Mouse (Mus musculus) limb, embryonic 12.5 days (tissue): ENCODE data around the gene Itln1. TPM values are rescaled to one million over a fixed set of nuclear protein-coding genes. Genes with fewer than 3 reads are reported as not detected.

Experiments
- ATAC-seq: fragments of 200-750 bp; cut with Nextera tagmentation; 2 replicates; pipeline ENCODE4 v1.8.0; 2017; ENCODE audit warnings: low read depth, moderate TSS enrichment; ENCODE audit not compliant: insufficient number of reproducible peaks, insufficient read depth, low FRiP score, low TSS enrichment
- H3K27ac ChIP-seq: fragments of 300-500 bp; sonication (generic); 2 replicates; pipeline ENCODE4 v1.5.1; 2016; ENCODE audit warnings: mild to moderate bottlenecking, moderate library complexity
- H3K27me3 ChIP-seq: fragments of 300-500 bp; sonication (generic); 2 replicates; pipeline ENCODE4 v1.6.1; 2016; ENCODE audit warnings: mild to moderate bottlenecking, moderate library complexity
- H3K36me3 ChIP-seq: fragments of 300-500 bp; sonication (generic); 2 replicates; pipeline ENCODE4 v1.6.1; 2016; ENCODE audit warnings: mild to moderate bottlenecking, moderate library complexity
- H3K4me1 ChIP-seq: fragments of 300-500 bp; sonication (generic); replicated peaks from 2 replicates; pipeline ENCODE4 v1.6.1; 2016
- H3K4me2 ChIP-seq: fragments of 300-500 bp; sonication (generic); 2 replicates; pipeline ENCODE4 v1.6.1; 2016; ENCODE audit warnings: mild to moderate bottlenecking, moderate library complexity
- H3K4me3 ChIP-seq: fragments of 300-500 bp; sonication (generic); replicated peaks from 2 replicates; pipeline ENCODE4 v1.5.1; 2016; ENCODE audit warnings: mild to moderate bottlenecking
- H3K9ac ChIP-seq: fragments of 300-500 bp; sonication (generic); replicated peaks from 2 replicates; pipeline ENCODE4 v1.6.1; 2016; ENCODE audit warnings: mild to moderate bottlenecking, moderate library complexity
- H3K9me3 ChIP-seq: fragments of 300-500 bp; sonication (generic); 2 replicates; pipeline ENCODE4 v1.6.1; 2016; ENCODE audit warnings: mild to moderate bottlenecking, moderate library complexity
- WGBS: fragments of 180-500 bp; shearing (Covaris S2); methylation state at CpG from one replicate; pipeline ENCODE4 v1.1.7; 2016; 5-methylcytosine and 5-hydroxymethylcytosine counted together
- polyA plus RNA-seq: library from polyadenylated mRNA; unstranded; fragments of >200 nt; fragmentation: Nextera tagmentation; extraction: Ambion mirVana; gene quantifications from 2 replicates; pipeline ENCODE4 v1.2.1, GENCODE M21; 2016

Gene Itln1
- not detected in 2 replicates for polyA plus RNA-seq

GRCm38 (mm10) chr1:171535194-171535593 lies at the start of gene Itln1:
Gene Itln1 (minus strand): TSS chr1:171535294.
- Histone ChIP-seq H3K4me2 (no peak within 1 kb of the TSS), H3K27ac (no peak within 1 kb of the TSS), H3K9ac (no peak within 1 kb of the TSS), H3K9me3 (0 out of 2 replicates have a peak, but pooled peaks cover 16% of the 10 kb centered on the region), H3K36me3 (no peaks in the 10 kb centered on the region), H3K27me3 (no peaks in the 10 kb centered on the region), H3K4me1 (no peaks in the 10 kb centered on the region), H3K4me3 (no peak within 1 kb of the TSS)
- 90% methylated on average over 1 of the region's 1 CpGs for WGBS
- ATAC-seq: no peak

- H3K9me3 ChIP-seq: no peaks in the 10 kb centered on the region
- no peaks in the 10 kb centered on the region for H3K36me3 ChIP-seq
- H3K27me3 ChIP-seq: no peaks in the 10 kb centered on the region
- no peak overlapping the region for H3K9ac ChIP-seq
- no peaks in the 10 kb centered on the region for H3K4me1 ChIP-seq
- 86% methylated on average over 2 of the region's 2 CpGs for WGBS
- H3K27ac ChIP-seq: no peak overlapping the region
- no peak overlapping the region for H3K4me3 ChIP-seq
- ATAC-seq: no peak
- no peak overlapping the region for H3K4me2 ChIP-seq
These were observed 49.5 kb upstream of the Itln1 start for GRCm38 (mm10) chr1:171584584-171584983.

- Histone ChIP-seq H3K36me3 (no peaks in the 10 kb centered on the region), H3K4me2 (no peak overlapping the region), H3K4me1 (no peaks in the 10 kb centered on the region), H3K27ac (no peak overlapping the region), H3K4me3 (no peak overlapping the region), H3K27me3 (no peaks in the 10 kb centered on the region), H3K9me3 (no peaks in the 10 kb centered on the region), H3K9ac (no peak overlapping the region)
- no peak for ATAC-seq
- WGBS: 84% methylated on average over 7 of the region's 7 CpGs
These were observed 42.1 kb upstream of the Itln1 start for GRCm38 (mm10) chr1:171577168-171577567.

- Histone ChIP-seq H3K4me3 (no peak overlapping the region), H3K9ac (no peak overlapping the region), H3K27ac (no peak overlapping the region), H3K36me3 (no peaks in the 10 kb centered on the region), H3K4me1 (no peaks in the 10 kb centered on the region), H3K27me3 (no peaks in the 10 kb centered on the region; the same call in 1 of the 2 replicates), H3K4me2 (no peak overlapping the region), H3K9me3 (no peaks in the 10 kb centered on the region)
- no peak for ATAC-seq
- 58% methylated on average over 2 of the region's 2 CpGs for WGBS
These were observed 33.3 kb upstream of the Itln1 start for GRCm38 (mm10) chr1:171568436-171568835.

GRCm38 (mm10) chr1:171566777-171567176 lies 31.7 kb upstream of the Itln1 start:
- no peak overlapping the region for H3K4me3 ChIP-seq
- H3K27ac ChIP-seq: no peak overlapping the region
- ATAC-seq: no peak
- H3K36me3 ChIP-seq: no peaks in the 10 kb centered on the region
- no peaks in the 10 kb centered on the region for H3K9me3 ChIP-seq
- 23% methylated on average over 8 of the region's 8 CpGs for WGBS
- no peaks in the 10 kb centered on the region for H3K4me1 ChIP-seq
- H3K27me3 ChIP-seq: no peaks in the 10 kb centered on the region; the same call in 1 of the 2 replicates
- no peak overlapping the region for H3K4me2 ChIP-seq
- H3K9ac ChIP-seq: no peak overlapping the region

- Histone ChIP-seq H3K4me1 (no peaks in the 10 kb centered on the region), H3K4me3 (no peak overlapping the region), H3K4me2 (no peak overlapping the region), H3K27ac (no peak overlapping the region), H3K9me3 (no peaks in the 10 kb centered on the region), H3K27me3 (no peaks in the 10 kb centered on the region; the same call in 1 of the 2 replicates), H3K9ac (no peak overlapping the region), H3K36me3 (no peaks in the 10 kb centered on the region)
- WGBS: 64% methylated on average over 4 of the region's 4 CpGs
- ATAC-seq: no peak
These were observed 30.8 kb upstream of the Itln1 start for GRCm38 (mm10) chr1:171565888-171566287.

DNA sequence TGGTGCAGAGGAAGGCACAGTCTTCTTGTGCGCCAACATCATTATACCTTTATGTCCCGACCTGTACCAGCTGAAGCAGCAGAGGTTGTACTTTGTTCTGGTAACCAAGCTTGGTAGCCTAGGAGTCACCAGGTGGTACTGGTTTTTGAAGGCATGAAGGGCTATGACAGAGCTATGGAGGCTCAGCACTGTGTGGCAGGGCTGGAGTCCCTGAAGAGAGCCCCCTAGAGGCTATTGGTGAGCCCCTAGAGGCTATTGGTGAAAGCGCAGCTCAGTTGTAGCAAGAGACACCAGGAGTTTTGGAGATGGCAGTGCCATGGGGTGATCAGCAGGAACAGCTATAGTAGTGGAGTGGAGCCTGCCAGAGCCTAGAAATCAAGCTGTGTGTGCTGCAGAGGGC lies 29.2 kb upstream of the Itln1 start:
- H3K36me3 ChIP-seq: no peaks in the 10 kb centered on the region
- no peak for ATAC-seq

GRCm38 (mm10) chr1:171563042-171563441 lies 27.9 kb upstream of the Itln1 start:
- H3K9me3 ChIP-seq: no peaks in the 10 kb centered on the region
- H3K36me3 ChIP-seq: no peaks in the 10 kb centered on the region
- no peaks in the 10 kb centered on the region for H3K27me3 ChIP-seq
- no peak for ATAC-seq
- 72% methylated on average over 2 of the region's 2 CpGs for WGBS
- no peaks in the 10 kb centered on the region for H3K4me1 ChIP-seq
- no peak overlapping the region for H3K27ac ChIP-seq
- H3K9ac ChIP-seq: no peak overlapping the region
- H3K4me2 ChIP-seq: no peak overlapping the region
- no peak overlapping the region for H3K4me3 ChIP-seq

More for the DNA sequence above, 29.2 kb upstream of the Itln1 start:
- H3K4me2 ChIP-seq: no peak overlapping the region
- no peak overlapping the region for H3K4me3 ChIP-seq
- WGBS: 60% methylated on average over 3 of the region's 3 CpGs
- no peak overlapping the region for H3K27ac ChIP-seq
- H3K9me3 ChIP-seq: no peaks in the 10 kb centered on the region
- no peaks in the 10 kb centered on the region; the same call in 1 of the 2 replicates for H3K27me3 ChIP-seq
- H3K4me1 ChIP-seq: no peaks in the 10 kb centered on the region
- H3K9ac ChIP-seq: no peak overlapping the region

- Histone ChIP-seq H3K9ac (no peak overlapping the region), H3K9me3 (no peaks in the 10 kb centered on the region), H3K4me1 (no peaks in the 10 kb centered on the region), H3K27ac (no peak overlapping the region), H3K27me3 (no peaks in the 10 kb centered on the region), H3K4me3 (no peak overlapping the region), H3K4me2 (no peak overlapping the region), H3K36me3 (no peaks in the 10 kb centered on the region)
- 68% methylated on average over 9 of the region's 11 CpGs for WGBS
- no peak for ATAC-seq
These were observed 26.6 kb upstream of the Itln1 start for GRCm38 (mm10) chr1:171561639-171562225.

- WGBS: 100% methylated on average over 1 of the region's 1 CpGs
- no peaks in the 10 kb centered on the region for H3K9me3 ChIP-seq
- H3K27ac ChIP-seq: no peak overlapping the region
These were observed 26.1 kb upstream of the Itln1 start for GRCm38 (mm10) chr1:171561200-171561599.

GRCm38 (mm10) chr1:171560262-171560661 lies 25.2 kb upstream of the Itln1 start:
- H3K4me2 ChIP-seq: no peak overlapping the region
- ATAC-seq: no peak
- H3K4me3 ChIP-seq: no peak overlapping the region
- H3K27me3 ChIP-seq: no peaks in the 10 kb centered on the region
- no peak overlapping the region for H3K9ac ChIP-seq
- 72% methylated on average over 2 of the region's 2 CpGs for WGBS
- H3K4me1 ChIP-seq: no peaks in the 10 kb centered on the region
- no peak overlapping the region for H3K27ac ChIP-seq
- H3K36me3 ChIP-seq: no peaks in the 10 kb centered on the region
- H3K9me3 ChIP-seq: no peaks in the 10 kb centered on the region

More at GRCm38 (mm10) chr1:171561200-171561599, 26.1 kb upstream of the Itln1 start:
- Histone ChIP-seq H3K4me2 (no peak overlapping the region), H3K9ac (no peak overlapping the region), H3K36me3 (no peaks in the 10 kb centered on the region), H3K27me3 (no peaks in the 10 kb centered on the region), H3K4me1 (no peaks in the 10 kb centered on the region), H3K4me3 (no peak overlapping the region)
- ATAC-seq: no peak

DNA sequence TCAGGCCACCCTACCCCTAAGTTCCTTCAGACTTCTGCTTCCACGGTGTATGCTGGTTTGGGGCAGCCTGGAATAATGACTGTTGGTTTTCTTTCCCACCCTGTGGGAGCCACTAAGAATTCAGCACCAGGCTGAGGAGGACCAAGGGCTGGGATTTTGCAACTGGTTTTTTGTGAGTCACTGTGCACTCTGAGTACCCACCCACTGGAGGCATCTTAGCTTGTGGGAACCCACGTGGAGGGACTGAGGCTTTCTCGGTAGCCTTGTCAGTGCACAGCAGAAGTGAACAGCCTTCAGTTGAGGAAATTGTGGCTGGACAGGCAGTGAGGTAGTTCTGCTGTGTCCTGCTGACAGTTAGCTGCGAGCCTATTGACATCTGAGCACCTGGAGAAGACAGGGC lies 23.8 kb upstream of the Itln1 start, which contains the start of gene Cd244a:
Gene Cd244a (plus strand): TSS at position 296 of the 400 bp plus-strand sequence.
- Histone ChIP-seq H3K9ac (no peak within 1 kb of the TSS), H3K4me3 (no peak within 1 kb of the TSS), H3K27me3 (no peaks in the 10 kb centered on the region), H3K4me1 (no peaks in the 10 kb centered on the region), H3K27ac (no peak within 1 kb of the TSS), H3K4me2 (no peak within 1 kb of the TSS), H3K36me3 (no peaks in the 10 kb centered on the region), H3K9me3 (no peaks in the 10 kb centered on the region)
- 85% methylated on average over 4 of the region's 4 CpGs for WGBS
- ATAC-seq: no peak
